Mouse (Mus musculus): ENCODE results near the gene Obsl1. TPM values are rescaled to one million over a fixed set of nuclear protein-coding genes. Genes with fewer than 3 reads are reported as not detected.

The Obsl1 gene
- total and polyA plus RNA-seq, 2 experiments from 2014 or later: 23.9 to 52.4 TPM

- peak overlapping the region; percentile 49 for H3K4me2 ChIP-seq (ENCODE audit: low read depth, low read length)
- peak; percentile 55 for DNase-seq (ENCODE audit: low spot score)
- H3K4me1 ChIP-seq (ENCODE audit: insufficient read depth, low read length): peaks cover 14% of the 10 kb centered on the region
- 0 out of 2 replicates have a peak, but pooled peaks cover 4% of the 10 kb centered on the region for H3K27me3 ChIP-seq (ENCODE audit: insufficient read depth, low read length)
- ATAC-seq: peak; percentile 48
- 0 out of 2 replicates have a peak overlapping the region, but pooled peaks have one; percentile 38 for H3K9ac ChIP-seq (replicated peaks; ENCODE audit: low read length)
- no peak overlapping the region; the same call in 1 of the 2 replicates for H3K27ac ChIP-seq
- H3K9me3 ChIP-seq (ENCODE audit: low read length): no peaks in the 10 kb centered on the region
- no peaks in the 10 kb centered on the region for H3K36me3 ChIP-seq (ENCODE audit: insufficient read depth, low read length)
- WGBS: 5% methylated on average over 40 of the region's 42 CpGs
- TF ChIP-seq CTCF (IDR thresholded peaks at IDR 0.05; ENCODE audit: low read depth): no peak
- H3K4me3 ChIP-seq (ENCODE audit: low read length): peak overlapping the region; percentile 20
These were observed 48.0 kb downstream of the Obsl1 start for GRCm38 (mm10) chr1:75458025-75458788.

DNA sequence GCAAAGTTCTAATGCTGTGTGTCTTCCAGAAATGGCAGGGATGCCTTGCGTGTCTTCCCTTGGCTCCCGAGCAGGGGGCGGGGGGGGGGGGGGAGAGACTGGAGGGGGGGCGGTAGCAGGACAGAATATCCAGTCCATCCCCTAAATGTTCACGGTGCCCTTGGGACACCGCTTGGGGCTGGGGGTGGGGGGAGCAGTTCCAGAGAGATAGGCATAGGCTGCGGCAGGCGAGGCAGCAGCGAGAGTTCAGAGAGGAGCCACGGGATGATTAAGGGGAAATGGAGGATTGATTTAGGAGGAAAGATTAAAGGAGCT lies 48.6 kb downstream of the Obsl1 start:
- Histone ChIP-seq H3K9ac (replicated peaks; ENCODE audit: low read length) (no peak overlapping the region), H3K9me3 (ENCODE audit: low read length) (no peaks in the 10 kb centered on the region), H3K4me2 (ENCODE audit: low read depth, low read length) (0 out of 2 replicates have a peak overlapping the region, but pooled peaks have one; percentile 49), H3K27ac (no peak overlapping the region), H3K4me3 (ENCODE audit: low read length) (no peak overlapping the region), H3K36me3 (ENCODE audit: insufficient read depth, low read length) (no peaks in the 10 kb centered on the region), H3K4me1 (ENCODE audit: insufficient read depth, low read length) (peaks cover 14% of the 10 kb centered on the region), H3K27me3 (ENCODE audit: insufficient read depth, low read length) (0 out of 2 replicates have a peak, but pooled peaks cover 4% of the 10 kb centered on the region)
- WGBS: 17% methylated on average over 8 of the region's 10 CpGs
- 0 out of 2 replicates have a peak, but pooled peaks have one; percentile 2 for ATAC-seq
- no peak for DNase-seq (ENCODE audit: low spot score)
- TF ChIP-seq CTCF (IDR thresholded peaks at IDR 0.05; ENCODE audit: low read depth): no peak

DNA sequence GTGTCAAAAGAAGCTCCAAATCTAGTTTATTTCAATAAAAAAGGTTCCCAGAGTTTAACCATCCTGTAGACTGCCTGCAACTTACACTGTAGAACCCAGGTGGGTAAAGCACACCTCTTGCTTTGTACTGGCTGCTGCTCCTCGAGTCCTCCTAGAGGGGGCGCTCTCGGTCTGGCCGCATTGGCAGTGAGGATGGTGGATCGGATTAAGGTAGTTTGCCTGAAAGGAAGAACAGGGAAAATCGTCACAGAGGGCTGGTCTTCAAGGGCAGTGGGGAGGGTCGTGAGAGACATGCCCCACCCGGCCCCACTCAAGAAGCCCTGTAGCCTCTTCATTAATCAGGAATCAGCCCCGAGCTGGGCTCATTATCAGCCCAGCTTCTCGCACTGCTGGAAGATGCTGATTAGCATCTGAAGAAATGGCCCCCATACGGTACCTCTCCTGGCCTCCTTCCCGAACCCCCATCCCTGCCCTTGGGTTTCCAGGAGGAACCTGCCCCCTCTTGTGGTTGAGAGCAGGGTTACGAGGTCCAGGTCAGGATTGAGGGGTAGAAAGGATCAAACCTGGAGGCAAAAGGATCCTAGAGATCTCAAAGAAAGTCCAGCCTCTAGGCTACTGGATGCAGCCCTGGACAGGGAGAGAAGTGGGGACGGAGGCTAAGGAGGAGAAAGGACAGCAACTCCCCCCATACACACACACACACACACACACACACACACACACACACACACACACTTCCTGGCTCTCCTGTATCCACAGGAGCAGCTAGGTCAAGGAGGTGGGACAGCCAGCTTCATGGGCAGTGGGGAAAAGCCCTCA lies 49.3 kb downstream of the Obsl1 start:
- Histone ChIP-seq H3K27ac (no peak overlapping the region), H3K9me3 (ENCODE audit: low read length) (no peaks in the 10 kb centered on the region), H3K27me3 (ENCODE audit: insufficient read depth, low read length) (0 out of 2 replicates have a peak, but pooled peaks cover 4% of the 10 kb centered on the region), H3K9ac (replicated peaks; ENCODE audit: low read length) (no peak overlapping the region), H3K4me3 (ENCODE audit: low read length) (no peak overlapping the region), H3K4me1 (ENCODE audit: insufficient read depth, low read length) (peaks cover 14% of the 10 kb centered on the region), H3K4me2 (ENCODE audit: low read depth, low read length) (no peak overlapping the region), H3K36me3 (ENCODE audit: insufficient read depth, low read length) (no peaks in the 10 kb centered on the region)
- ATAC-seq: no peak
- DNase-seq (ENCODE audit: low spot score): peak; percentile 50
- peak; percentile 61 for TF ChIP-seq CTCF (IDR thresholded peaks at IDR 0.05; ENCODE audit: low read depth)
- 14% methylated on average over 14 of the region's 14 CpGs for WGBS

DNA sequence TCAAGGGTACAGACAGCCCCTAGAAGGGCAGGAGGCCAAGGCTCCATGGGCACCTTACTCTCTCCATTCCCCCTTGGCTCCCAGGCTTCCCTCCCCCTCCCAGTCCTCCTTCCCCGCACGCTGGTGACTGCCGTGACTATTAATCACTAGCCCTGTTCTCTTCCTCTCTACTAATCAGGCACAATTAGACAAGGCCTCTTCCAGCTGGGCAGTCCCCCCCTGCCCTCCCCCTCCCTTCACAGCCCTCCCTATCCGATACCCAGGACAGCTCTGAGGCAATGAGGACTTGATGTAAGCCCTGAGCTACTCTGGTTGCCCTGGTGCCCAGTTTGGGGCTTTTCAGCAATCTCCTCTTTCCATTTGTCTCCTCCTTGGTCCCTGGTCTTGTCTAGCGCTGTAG lies 50.3 kb downstream of the Obsl1 start:
- ATAC-seq (0 out of 2 replicates have a peak, but pooled peaks have one; percentile 39), DNase-seq (ENCODE audit: low spot score) (peak; percentile 35)
- no peak for TF ChIP-seq CTCF (IDR thresholded peaks at IDR 0.05; ENCODE audit: low read depth)
- no peaks in the 10 kb centered on the region for H3K9me3 ChIP-seq (ENCODE audit: low read length)
- H3K4me2 ChIP-seq (ENCODE audit: low read depth, low read length): no peak overlapping the region
- H3K36me3 ChIP-seq (ENCODE audit: insufficient read depth, low read length): no peaks in the 10 kb centered on the region
- no peak overlapping the region for H3K27ac ChIP-seq
- no peak overlapping the region for H3K9ac ChIP-seq (replicated peaks; ENCODE audit: low read length)
- 13% methylated on average over 5 of the region's 5 CpGs for WGBS
- no peak overlapping the region for H3K4me3 ChIP-seq (ENCODE audit: low read length)
- H3K4me1 ChIP-seq (ENCODE audit: insufficient read depth, low read length): peaks cover 14% of the 10 kb centered on the region
- peaks cover 4% of the 10 kb centered on the region; the same call in 1 of the 2 replicates for H3K27me3 ChIP-seq (ENCODE audit: insufficient read depth, low read length)

DNA sequence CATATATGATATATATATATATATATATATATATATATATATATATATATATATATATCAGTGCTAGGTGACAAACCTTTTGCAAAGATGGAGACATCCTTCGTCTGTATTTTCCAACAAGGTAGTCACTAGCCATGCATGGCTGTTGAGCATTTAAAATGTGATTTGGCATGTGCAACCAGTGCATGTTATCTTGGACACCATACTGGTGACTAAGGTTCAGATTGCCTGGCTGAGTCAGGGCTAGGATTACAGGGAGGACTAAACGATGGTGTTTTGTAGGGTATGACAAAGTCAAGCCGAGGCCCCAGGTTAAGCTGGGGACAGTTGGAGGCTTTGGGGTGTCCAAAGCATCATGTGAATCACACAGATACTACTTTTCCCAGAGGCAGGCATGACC lies 50.8 kb downstream of the Obsl1 start:
- ATAC-seq (no peak), DNase-seq (ENCODE audit: low spot score) (no peak)
- H3K4me3 ChIP-seq (ENCODE audit: low read length): no peak overlapping the region
- WGBS: 84% methylated on average over 3 of the region's 3 CpGs
- peaks cover 17% of the 10 kb centered on the region for H3K4me1 ChIP-seq (ENCODE audit: insufficient read depth, low read length)
- H3K36me3 ChIP-seq (ENCODE audit: insufficient read depth, low read length): no peaks in the 10 kb centered on the region
- H3K4me2 ChIP-seq (ENCODE audit: low read depth, low read length): no peak overlapping the region
- peaks cover 4% of the 10 kb centered on the region; the same call in 1 of the 2 replicates for H3K27me3 ChIP-seq (ENCODE audit: insufficient read depth, low read length)
- no peak overlapping the region for H3K9ac ChIP-seq (replicated peaks; ENCODE audit: low read length)
- H3K9me3 ChIP-seq (ENCODE audit: low read length): no peaks in the 10 kb centered on the region
- no peak overlapping the region for H3K27ac ChIP-seq
- TF ChIP-seq CTCF (IDR thresholded peaks at IDR 0.05; ENCODE audit: low read depth): no peak

GRCm38 (mm10) chr1:75451900-75452299 lies 54.4 kb downstream of the Obsl1 start:
- 49% methylated on average over 5 of the region's 5 CpGs for WGBS
- no peak overlapping the region for H3K9ac ChIP-seq (replicated peaks; ENCODE audit: low read length)
- peak overlapping the region; percentile 66; the same call in 1 of the 2 replicates for H3K4me2 ChIP-seq (ENCODE audit: low read depth, low read length)
- H3K9me3 ChIP-seq (ENCODE audit: low read length): no peaks in the 10 kb centered on the region
- DNase-seq (ENCODE audit: low spot score): no peak
- no peak overlapping the region for H3K4me3 ChIP-seq (ENCODE audit: low read length)
- H3K36me3 ChIP-seq (ENCODE audit: insufficient read depth, low read length): no peaks in the 10 kb centered on the region
- peak overlapping the region; percentile 36; the same call in 1 of the 2 replicates for H3K27ac ChIP-seq
- H3K4me1 ChIP-seq (ENCODE audit: insufficient read depth, low read length): peaks cover 22% of the 10 kb centered on the region
- peaks cover 21% of the 10 kb centered on the region; the same call in 1 of the 2 replicates for H3K27me3 ChIP-seq (ENCODE audit: insufficient read depth, low read length)
- TF ChIP-seq CTCF (IDR thresholded peaks at IDR 0.05; ENCODE audit: low read depth): no peak
- no peak for ATAC-seq
